Mouse (Mus musculus) liver, postnatal 0 days (tissue): ENCODE results near the gene Ppp1r9a. TPM values are rescaled to one million over a fixed set of nuclear protein-coding genes. Genes with fewer than 3 reads are reported as not detected.
A peak's percentile ranks its signal among the peaks of the same experiment; 100 is the strongest.

Experiments used
- ATAC-seq: fragments of 200-750 bp; cut with Nextera tagmentation; 2 replicates; pipeline ENCODE4 v1.8.0; 2017; ENCODE audit warnings: mild to moderate bottlenecking, moderate library complexity
- DNase-seq: peaks from one replicate; pipeline ENCODE4 v3.0.0-alpha.2; 2016
- H3K27ac ChIP-seq: fragments of 300-500 bp; sonication (generic); 2 replicates; pipeline ENCODE4 v1.5.1; 2014; ENCODE audit warnings: antibody characterized with exemption, moderate library complexity, mild to moderate bottlenecking, low read depth
- H3K27me3 ChIP-seq: fragments of 300-500 bp; sonication (generic); 2 replicates; pipeline ENCODE4 v1.6.1; 2014; ENCODE audit warnings: low read length, control low read depth, mixed read lengths; ENCODE audit not compliant: insufficient read depth
- H3K36me3 ChIP-seq: fragments of 300-500 bp; sonication (generic); replicated peaks from 2 replicates; pipeline ENCODE4 v1.6.1; 2014; ENCODE audit warnings: mild to moderate bottlenecking, control low read depth, low read length, moderate library complexity, mixed read lengths; ENCODE audit not compliant: insufficient read depth
- H3K4me1 ChIP-seq: fragments of 300-500 bp; sonication (generic); 2 replicates; pipeline ENCODE4 v1.6.1; 2014; ENCODE audit warnings: antibody characterized with exemption, mild to moderate bottlenecking, control low read depth; ENCODE audit not compliant: insufficient read depth
- H3K4me2 ChIP-seq: fragments of 300-500 bp; sonication (generic); 2 replicates; pipeline ENCODE4 v1.6.1; 2014; ENCODE audit warnings: low read depth, mild to moderate bottlenecking, low read length, moderate library complexity, mixed read lengths
- H3K4me3 ChIP-seq: fragments of 300-500 bp; sonication (generic); 2 replicates; pipeline ENCODE4 v1.5.1; 2014; ENCODE audit warnings: low read depth, low read length
- H3K9ac ChIP-seq: fragments of 300-500 bp; sonication (generic); replicated peaks from 2 replicates; pipeline ENCODE4 v1.6.1; 2014; ENCODE audit warnings: mild to moderate bottlenecking, moderate library complexity
- H3K9me3 ChIP-seq: fragments of 300-500 bp; sonication (generic); 2 replicates; pipeline ENCODE4 v1.6.1; 2016; ENCODE audit warnings: mild to moderate bottlenecking, control low read depth, low read length, mixed read lengths
- CTCF ChIP-seq: sonication (generic); IDR thresholded peaks from 2 replicates; pipeline ENCODE4 v1.5.1; 2016; ENCODE audit warnings: antibody characterized with exemption, low read depth
- EP300 ChIP-seq: IDR thresholded peaks from 2 replicates; pipeline ENCODE4 v1.6.1; 2016; ENCODE audit warnings: antibody characterized with exemption, low read depth, mild to moderate bottlenecking
- WGBS: fragments of 180-500 bp; shearing (Covaris S2); extraction: QIAGEN DNeasy Blood & Tissue Kit; methylation state at CpG from one replicate; pipeline ENCODE4 v1.1.7; 2014; ENCODE audit not compliant: insufficient replicate concordance; 5-methylcytosine and 5-hydroxymethylcytosine counted together
- polyA plus RNA-seq: library from polyadenylated mRNA; unstranded; fragments of >200 nt; fragmentation: Nextera tagmentation; extraction: Ambion mirVana; gene quantifications from 2 replicates; pipeline ENCODE4 v1.2.1, GENCODE M21; 2015

Ppp1r9a gene
- polyA plus RNA-seq, 1 experiment from 2014 or later, result 2.5 TPM

DNA sequence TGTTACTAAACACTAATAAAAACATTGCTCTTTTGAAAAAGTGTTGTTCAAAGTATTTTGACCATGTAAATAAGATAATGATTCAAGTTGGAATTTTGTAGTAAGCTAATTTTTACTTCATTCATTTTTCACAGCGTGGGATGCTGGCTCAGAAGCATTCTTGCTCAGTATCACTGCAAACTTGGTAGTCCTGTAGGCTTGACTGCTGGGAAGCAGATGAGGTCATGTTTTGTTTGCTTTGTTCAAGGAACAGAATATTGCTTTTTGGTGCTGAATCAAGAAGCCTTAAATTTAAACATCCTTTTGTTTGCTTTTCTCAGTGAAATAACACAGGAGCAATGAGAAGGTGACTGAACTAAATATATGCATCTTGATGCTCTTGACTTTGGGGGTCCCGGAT, 136.6 kb downstream of the Ppp1r9a start:
- TF ChIP-seq EP300, result no peak
- TF ChIP-seq CTCF, result no peak
- ATAC-seq, result no peak
- H3K4me1 ChIP-seq, result no peaks in the 10 kb centered on the region
- H3K4me3 ChIP-seq, result no peak overlapping the region
- H3K27ac ChIP-seq, result no peak overlapping the region
- H3K36me3 ChIP-seq, result no peaks in the 10 kb centered on the region
- DNase-seq, result no peak
- WGBS, result 62% methylated on average over 2 of the region's 2 CpGs
- H3K9ac ChIP-seq, result no peak overlapping the region
- H3K9me3 ChIP-seq, result no peaks in the 10 kb centered on the region
- no peak overlapping the region for H3K4me2 ChIP-seq
- H3K27me3 ChIP-seq, result no peaks in the 10 kb centered on the region

DNA sequence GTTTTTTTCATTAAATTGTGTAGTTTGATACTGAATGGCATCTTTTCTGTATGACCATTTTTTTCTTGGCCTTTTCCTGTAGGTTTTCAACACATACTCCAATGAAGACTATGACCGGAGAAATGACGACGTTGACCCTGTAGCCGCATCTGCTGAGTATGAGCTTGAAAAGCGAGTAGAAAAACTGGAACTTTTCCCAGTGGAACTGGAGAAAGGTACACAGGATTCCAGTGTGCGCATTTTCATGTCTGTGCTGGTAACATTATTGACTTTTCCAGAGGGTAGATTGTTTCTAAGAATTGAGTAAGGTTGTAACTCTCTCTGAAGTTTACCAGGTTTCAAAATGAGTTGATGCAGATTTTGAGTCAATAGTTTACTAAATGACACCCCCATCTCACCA, 143.1 kb downstream of the Ppp1r9a start:
- Histone ChIP-seq H3K4me1 (peaks cover 3% of the 10 kb centered on the region; the same call in 1 of the 2 replicates), H3K36me3 (no peaks in the 10 kb centered on the region), H3K9ac (no peak overlapping the region), H3K4me3 (no peak overlapping the region), H3K27me3 (no peaks in the 10 kb centered on the region), H3K27ac (0 out of 2 replicates have a peak overlapping the region, but pooled peaks have one; percentile 5), H3K4me2 (no peak overlapping the region), H3K9me3 (no peaks in the 10 kb centered on the region)
- ATAC-seq (peak; percentile 68), DNase-seq (no peak)
- 0 out of 2 replicates have a peak, but pooled peaks have one; percentile 18 for TF ChIP-seq EP300
- TF ChIP-seq CTCF, result no peak
- 60% methylated on average over 6 of the region's 6 CpGs for WGBS

DNA sequence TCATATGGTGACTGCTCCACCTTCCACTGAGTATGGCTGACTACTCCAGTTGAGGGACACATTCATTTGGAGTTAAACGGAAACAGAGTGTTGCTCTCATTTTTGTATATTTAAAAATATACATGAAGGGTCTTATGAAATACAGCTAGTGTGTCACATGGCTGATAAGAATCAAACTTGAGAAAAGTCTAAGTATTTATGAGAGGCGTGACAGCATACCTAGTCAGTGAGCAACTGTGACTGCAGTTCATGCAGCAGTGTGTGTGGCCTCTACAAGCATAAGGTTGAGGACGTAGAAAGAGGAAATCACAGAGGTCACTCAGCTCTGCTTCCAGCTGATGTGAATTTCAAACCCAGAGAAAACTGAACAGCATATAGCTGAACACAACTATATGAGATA, 145.3 kb downstream of the Ppp1r9a start:
- Histone ChIP-seq H3K36me3 (no peaks in the 10 kb centered on the region), H3K27ac (no peak overlapping the region), H3K4me3 (no peak overlapping the region), H3K4me1 (peaks cover 3% of the 10 kb centered on the region; the same call in 1 of the 2 replicates), H3K9me3 (no peaks in the 10 kb centered on the region), H3K4me2 (no peak overlapping the region), H3K9ac (no peak overlapping the region), H3K27me3 (no peaks in the 10 kb centered on the region)
- TF ChIP-seq CTCF, result no peak
- TF ChIP-seq EP300, result no peak
- no peak for DNase-seq
- WGBS, result 81% methylated on average over 3 of the region's 3 CpGs
- no peak for ATAC-seq

DNA sequence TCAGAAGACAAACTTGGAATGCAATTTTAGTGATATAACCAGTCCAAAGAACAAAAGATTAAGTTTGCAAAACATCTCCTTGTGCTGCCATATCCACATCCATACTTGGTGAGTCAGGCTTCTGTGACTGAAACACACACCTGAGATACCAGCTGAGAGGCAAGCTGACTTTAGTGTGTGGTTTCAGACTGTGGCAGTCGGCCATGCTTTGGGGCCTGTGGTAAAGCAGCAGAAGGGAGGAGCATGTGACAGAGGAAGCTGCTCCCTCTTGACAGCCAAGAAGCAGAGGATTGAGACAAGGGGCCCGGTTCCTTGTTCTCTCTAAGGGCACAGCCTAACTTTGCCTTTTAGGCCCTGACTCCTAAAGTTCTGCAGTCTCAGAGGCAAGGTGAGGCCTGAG, 149.6 kb downstream of the Ppp1r9a start:
- H3K36me3 ChIP-seq, result no peaks in the 10 kb centered on the region
- H3K4me1 ChIP-seq, result no peaks in the 10 kb centered on the region
- no peaks in the 10 kb centered on the region for H3K27me3 ChIP-seq
- no peak for DNase-seq
- no peak overlapping the region for H3K27ac ChIP-seq
- H3K4me3 ChIP-seq, result no peak overlapping the region
- H3K9ac ChIP-seq, result no peak overlapping the region
- H3K4me2 ChIP-seq, result no peak overlapping the region
- H3K9me3 ChIP-seq, result no peaks in the 10 kb centered on the region
- TF ChIP-seq EP300 (no peak), CTCF (no peak)
- no peak for ATAC-seq
- WGBS, result 30% methylated on average over 2 of the region's 2 CpGs

DNA sequence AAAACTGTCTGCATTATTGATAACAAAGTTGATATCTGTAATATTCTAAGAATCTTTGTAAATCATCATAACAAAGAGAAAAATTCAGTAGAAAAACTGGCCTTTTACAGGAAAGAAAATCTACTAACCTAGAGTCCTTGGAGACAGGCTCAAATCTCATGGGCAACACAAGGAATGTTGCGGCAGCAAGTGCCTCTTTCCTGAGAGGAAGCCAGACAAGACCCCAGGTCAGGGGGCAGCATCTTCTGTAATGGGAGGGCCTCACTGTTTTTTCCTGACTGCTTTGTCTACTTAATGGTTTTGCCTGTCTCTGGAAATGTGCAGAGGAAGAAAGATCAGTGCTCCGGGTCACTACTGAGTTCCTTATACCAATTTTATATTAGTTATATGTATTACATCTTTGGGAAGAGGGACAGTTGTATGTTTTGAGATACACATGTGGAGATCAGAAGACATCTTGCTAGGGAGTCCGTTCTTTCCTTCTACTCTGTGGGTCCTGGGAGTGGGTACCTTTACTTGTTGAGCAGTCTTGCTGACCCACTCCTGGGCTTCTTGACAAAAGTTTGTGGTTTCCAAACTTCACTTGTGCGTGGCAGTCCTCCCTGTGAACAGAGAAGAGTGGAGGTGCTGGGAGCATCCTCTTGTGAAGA, 151.9 kb downstream of the Ppp1r9a start:
- Histone ChIP-seq H3K9me3 (no peaks in the 10 kb centered on the region), H3K27ac (no peak overlapping the region), H3K27me3 (no peaks in the 10 kb centered on the region), H3K4me2 (no peak overlapping the region), H3K36me3 (no peaks in the 10 kb centered on the region), H3K4me1 (no peaks in the 10 kb centered on the region), H3K9ac (no peak overlapping the region), H3K4me3 (no peak overlapping the region)
- WGBS, result 72% methylated on average over 4 of the region's 4 CpGs
- ATAC-seq, result no peak
- TF ChIP-seq CTCF (no peak), EP300 (no peak)
- DNase-seq, result no peak

DNA sequence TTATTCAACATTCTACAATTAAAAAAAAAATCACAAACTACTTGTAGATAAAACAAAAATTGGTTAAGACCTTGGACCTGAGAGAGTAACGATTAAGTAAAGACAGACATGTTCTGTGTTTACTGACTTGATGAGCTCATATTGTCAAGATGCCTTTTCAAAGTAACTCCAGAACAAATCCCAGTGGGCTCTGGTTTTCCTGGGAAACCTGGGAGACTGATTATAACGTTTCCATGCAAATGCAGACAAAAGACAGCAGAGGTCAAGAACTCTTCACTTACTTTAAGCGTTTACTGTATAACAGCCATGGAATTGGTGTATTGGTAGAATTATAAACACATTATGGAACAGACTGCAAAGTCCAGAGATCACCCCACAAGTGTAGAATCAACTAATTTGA, 172.0 kb downstream of the Ppp1r9a start:
- DNase-seq, result no peak
- ATAC-seq, result no peak
- TF ChIP-seq EP300 (no peak), CTCF (no peak)
- no peaks in the 10 kb centered on the region for H3K9me3 ChIP-seq
- no peaks in the 10 kb centered on the region for H3K36me3 ChIP-seq
- 82% methylated on average over 3 of the region's 3 CpGs for WGBS
- H3K27ac ChIP-seq, result no peak overlapping the region
- H3K4me2 ChIP-seq, result no peak overlapping the region
- H3K27me3 ChIP-seq, result no peaks in the 10 kb centered on the region
- no peak overlapping the region for H3K4me3 ChIP-seq
- no peaks in the 10 kb centered on the region for H3K4me1 ChIP-seq
- no peak overlapping the region for H3K9ac ChIP-seq
